Mouse (Mus musculus): ENCODE results near the gene Tfam. TPM values are rescaled to one million over a fixed set of nuclear protein-coding genes. Genes with fewer than 3 reads are reported as not detected.

The Tfam gene
- total and polyA plus RNA-seq, 3 experiments = 8.6 to 67.5 (median 61.0) TPM

GRCm38 (mm10) chr10:71246956-71247355 lies 8.9 kb upstream of the Tfam start:
- Histone ChIP-seq H3K79me2 (replicated peaks; ENCODE audit: control insufficient read depth, insufficient read depth, low read length) (no peaks in the 10 kb centered on the region), H3K9ac (ENCODE audit: low read depth, low read length) (no peak overlapping the region), H3K4me3 (no peak overlapping the region), H3K27ac (no peak overlapping the region), H3K27me3 (ENCODE audit: control insufficient read depth, insufficient read depth, low read length) (no peaks in the 10 kb centered on the region), H3K4me1 (ENCODE audit: control insufficient read depth, insufficient read depth, low read length) (no peaks in the 10 kb centered on the region), H3K36me3 (ENCODE audit: control insufficient read depth, insufficient read depth, low read length) (no peaks in the 10 kb centered on the region)
- intact Hi-C loops (cut with DNase I) = no loop called here
- 32% methylated on average over 7 of the region's 7 CpGs for WGBS
- DNase-seq = peak in 1 of 2 experiments; percentile 12
- TF ChIP-seq POLR2A (IDR thresholded peaks at IDR 0.05; ENCODE audit: insufficient read depth, low read depth, low read length) (no peak), EP300 (IDR thresholded peaks at IDR 0.05; ENCODE audit: insufficient read depth, low read depth, low read length) (no peak), CTCF (IDR thresholded peaks at IDR 0.05) (no peak)

- Histone ChIP-seq H3K27me3 (ENCODE audit: control insufficient read depth, insufficient read depth, low read length) (no peaks in the 10 kb centered on the region), H3K27ac (no peak overlapping the region), H3K36me3 (ENCODE audit: control insufficient read depth, insufficient read depth, low read length) (peaks cover 5% of the 10 kb centered on the region; the same call in 1 of the 2 replicates), H3K4me1 (ENCODE audit: control insufficient read depth, insufficient read depth, low read length) (peaks cover 2% of the 10 kb centered on the region; the same call in 1 of the 2 replicates), H3K79me2 (replicated peaks; ENCODE audit: control insufficient read depth, insufficient read depth, low read length) (no peaks in the 10 kb centered on the region), H3K4me3 (peak overlapping the region; percentile 6; the same call in 1 of the 2 replicates), H3K9ac (ENCODE audit: low read depth, low read length) (no peak overlapping the region)
- WGBS = 35% methylated on average over 6 of the region's 6 CpGs
- intact Hi-C loops (cut with DNase I) = loop anchor here (5.0 kb wide), 1 partner anchor 108 kb away; the partner anchor contains the start of gene Ipmk
- TF ChIP-seq EP300 (IDR thresholded peaks at IDR 0.05; ENCODE audit: insufficient read depth, low read depth, low read length) (no peak), POLR2A (IDR thresholded peaks at IDR 0.05; ENCODE audit: insufficient read depth, low read depth, low read length) (no peak), CTCF (IDR thresholded peaks at IDR 0.05) (no peak)
- DNase-seq = no peak
These were observed 1.5 kb upstream of the Tfam start for GRCm38 (mm10) chr10:71239479-71240120.

GRCm38 (mm10) chr10:71237516-71238239 lies 402 bp downstream of the Tfam start:
- Histone ChIP-seq H3K27me3 (ENCODE audit: control insufficient read depth, insufficient read depth, low read length) (no peaks in the 10 kb centered on the region), H3K36me3 (ENCODE audit: control insufficient read depth, insufficient read depth, low read length) (peaks cover 7% of the 10 kb centered on the region; the same call in 1 of the 2 replicates), H3K4me1 (ENCODE audit: control insufficient read depth, insufficient read depth, low read length) (peaks cover 2% of the 10 kb centered on the region; the same call in 1 of the 2 replicates), H3K9ac (ENCODE audit: low read depth, low read length) (peak overlapping the region; percentile 80), H3K4me3 (peak overlapping the region; percentile 100), H3K79me2 (replicated peaks; ENCODE audit: control insufficient read depth, insufficient read depth, low read length) (no peaks in the 10 kb centered on the region), H3K27ac (peak overlapping the region; percentile 94)
- DNase-seq = peak; percentile 96 to 97
- under 1% methylated on average over 68 of the region's 68 CpGs for WGBS
- peak; percentile 27; the same call in 1 of the 2 replicates for TF ChIP-seq CTCF (IDR thresholded peaks at IDR 0.05)
- peak; percentile 81 for TF ChIP-seq POLR2A (IDR thresholded peaks at IDR 0.05; ENCODE audit: insufficient read depth, low read depth, low read length)
- peak; percentile 40; the same call in 1 of the 2 replicates for TF ChIP-seq EP300 (IDR thresholded peaks at IDR 0.05; ENCODE audit: insufficient read depth, low read depth, low read length)
- intact Hi-C loops (cut with DNase I) = loop anchor here (2.0 to 5.0 kb wide), 2 partner anchors 47 to 110 kb away; partner anchors contain the start of genes Ipmk and Ube2d1

- Histone ChIP-seq H3K4me1 (ENCODE audit: control insufficient read depth, insufficient read depth, low read length) (peaks cover 2% of the 10 kb centered on the region; the same call in 1 of the 2 replicates), H3K36me3 (ENCODE audit: control insufficient read depth, insufficient read depth, low read length) (peaks cover 7% of the 10 kb centered on the region; the same call in 1 of the 2 replicates), H3K9ac (ENCODE audit: low read depth, low read length) (no peak overlapping the region), H3K27me3 (ENCODE audit: control insufficient read depth, insufficient read depth, low read length) (no peaks in the 10 kb centered on the region), H3K4me3 (no peak overlapping the region), H3K27ac (no peak overlapping the region), H3K79me2 (replicated peaks; ENCODE audit: control insufficient read depth, insufficient read depth, low read length) (no peaks in the 10 kb centered on the region)
- TF ChIP-seq EP300 (IDR thresholded peaks at IDR 0.05; ENCODE audit: insufficient read depth, low read depth, low read length) = no peak
- no peak for TF ChIP-seq POLR2A (IDR thresholded peaks at IDR 0.05; ENCODE audit: insufficient read depth, low read depth, low read length)
- no peak for TF ChIP-seq CTCF (IDR thresholded peaks at IDR 0.05)
- 96% methylated on average over 8 of the region's 8 CpGs for WGBS
- DNase-seq = no peak
- intact Hi-C loops (cut with DNase I) = no loop called here
These were observed 4.0 kb downstream of the Tfam start for GRCm38 (mm10) chr10:71234071-71234470.

- no peak overlapping the region for H3K27ac ChIP-seq
- H3K79me2 ChIP-seq (replicated peaks; ENCODE audit: control insufficient read depth, insufficient read depth, low read length) = no peaks in the 10 kb centered on the region
- H3K36me3 ChIP-seq (ENCODE audit: control insufficient read depth, insufficient read depth, low read length) = peaks cover 3% of the 10 kb centered on the region; the same call in 1 of the 2 replicates
- TF ChIP-seq CTCF (IDR thresholded peaks at IDR 0.05) (peak; percentile 93), POLR2A (IDR thresholded peaks at IDR 0.05; ENCODE audit: insufficient read depth, low read depth, low read length) (no peak)
- H3K27me3 ChIP-seq (ENCODE audit: control insufficient read depth, insufficient read depth, low read length) = no peaks in the 10 kb centered on the region
- DNase-seq = peak; percentile 70 to 86
- no peak overlapping the region for H3K4me3 ChIP-seq
- WGBS = 31% methylated on average over 7 of the region's 7 CpGs
- no peaks in the 10 kb centered on the region for H3K4me1 ChIP-seq (ENCODE audit: control insufficient read depth, insufficient read depth, low read length)
- no peak overlapping the region for H3K9ac ChIP-seq (ENCODE audit: low read depth, low read length)
- intact Hi-C loops (cut with DNase I) = no loop called here
These were observed 12.2 kb downstream of the Tfam start for GRCm38 (mm10) chr10:71225894-71226293.
